Mouse (Mus musculus): ENCODE data around the gene Gpt2. TPM values are rescaled to one million over a fixed set of nuclear protein-coding genes. Genes with fewer than 3 reads are reported as not detected.

Gene Gpt2
- 1.4 and 1.5 TPM in 2 replicates for polyA plus RNA-seq (2012; rRNA removed)

DNA sequence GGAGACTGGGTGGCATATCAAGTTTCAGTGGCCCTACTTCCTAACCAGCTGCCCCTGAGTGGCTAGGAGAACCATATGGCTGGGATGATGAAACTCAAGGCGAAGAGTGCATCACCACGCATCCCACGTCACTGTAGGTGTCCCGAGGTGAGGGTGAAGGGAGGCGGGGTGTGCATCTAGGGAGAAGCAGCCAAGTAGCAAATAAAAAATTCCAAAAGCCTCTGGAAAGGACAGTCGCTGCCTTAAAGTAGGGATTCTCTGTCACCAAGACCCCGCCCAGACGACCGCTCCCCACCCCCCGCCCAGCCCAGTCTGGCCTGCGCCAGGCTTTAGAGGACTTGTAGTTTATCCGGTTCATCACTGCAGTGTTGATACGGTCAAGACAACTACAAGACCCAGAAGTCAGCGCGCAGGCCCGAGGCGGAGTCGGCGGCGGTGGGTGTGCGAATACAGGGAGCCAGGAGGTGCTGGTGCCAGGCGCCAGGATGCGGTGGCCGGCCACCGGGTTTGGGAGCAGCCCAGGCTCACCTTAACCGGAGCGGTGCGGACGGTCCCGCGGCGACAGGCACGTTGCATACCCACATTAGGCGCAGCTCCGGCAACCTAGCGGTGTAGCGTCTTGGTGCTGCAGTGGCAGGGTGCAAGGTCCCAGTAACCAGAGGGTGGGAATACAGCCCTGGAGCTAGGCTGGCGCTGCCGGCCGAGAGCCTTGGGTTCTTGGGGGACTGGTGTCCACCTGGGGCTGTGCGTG lies at the start of gene Gpt2:
TSS of gene Gpt2 (plus strand) at position 452 of the 751 bp plus-strand sequence.
- DNase-seq (ENCODE audit: low read depth in 1 of 2, low spot score in 2 of 2): peak; percentile 50 to 87
- under 1% methylated on average over 41 of the region's 41 CpGs for WGBS
- H3K4me1 ChIP-seq (ENCODE audit: control insufficient read depth, insufficient read depth, insufficient read length): peaks cover 6% of the 10 kb centered on the region
- TF ChIP-seq CTCF (IDR thresholded peaks at IDR 0.05; ENCODE audit: extremely low read depth, insufficient read depth, insufficient read length, insufficient replicate concordance) (no peak), POLR2A (IDR thresholded peaks at IDR 0.05; ENCODE audit: low read depth, low read length) (no peak)
- H3K27me3 ChIP-seq (ENCODE audit: control insufficient read depth, insufficient read depth, low read length): no peaks in the 10 kb centered on the region
- H3K4me3 ChIP-seq (ENCODE audit: extremely low read depth, insufficient read depth, insufficient read length): peak within 1 kb of the TSS; percentile 87
- H3K27ac ChIP-seq (ENCODE audit: insufficient read depth, low read length): no peak within 1 kb of the TSS
- no peaks in the 10 kb centered on the region for H3K36me3 ChIP-seq (ENCODE audit: control insufficient read depth, insufficient read depth, low read length)

GRCm38 (mm10) chr8:85444092-85444491 lies 48.3 kb upstream of the Gpt2 start:
- Histone ChIP-seq H3K4me3 (ENCODE audit: extremely low read depth, insufficient read depth, insufficient read length) (no peak overlapping the region), H3K27ac (ENCODE audit: insufficient read depth, low read length) (no peak overlapping the region), H3K27me3 (ENCODE audit: control insufficient read depth, insufficient read depth, low read length) (no peaks in the 10 kb centered on the region), H3K36me3 (ENCODE audit: control insufficient read depth, insufficient read depth, low read length) (no peaks in the 10 kb centered on the region), H3K4me1 (ENCODE audit: control insufficient read depth, insufficient read depth, insufficient read length) (no peaks in the 10 kb centered on the region)
- TF ChIP-seq POLR2A (IDR thresholded peaks at IDR 0.05; ENCODE audit: low read depth, low read length) (no peak), CTCF (IDR thresholded peaks at IDR 0.05; ENCODE audit: extremely low read depth, insufficient read depth, insufficient read length, insufficient replicate concordance) (no peak)
- no peak for DNase-seq (ENCODE audit: low read depth in 1 of 2, low spot score in 2 of 2)

DNA sequence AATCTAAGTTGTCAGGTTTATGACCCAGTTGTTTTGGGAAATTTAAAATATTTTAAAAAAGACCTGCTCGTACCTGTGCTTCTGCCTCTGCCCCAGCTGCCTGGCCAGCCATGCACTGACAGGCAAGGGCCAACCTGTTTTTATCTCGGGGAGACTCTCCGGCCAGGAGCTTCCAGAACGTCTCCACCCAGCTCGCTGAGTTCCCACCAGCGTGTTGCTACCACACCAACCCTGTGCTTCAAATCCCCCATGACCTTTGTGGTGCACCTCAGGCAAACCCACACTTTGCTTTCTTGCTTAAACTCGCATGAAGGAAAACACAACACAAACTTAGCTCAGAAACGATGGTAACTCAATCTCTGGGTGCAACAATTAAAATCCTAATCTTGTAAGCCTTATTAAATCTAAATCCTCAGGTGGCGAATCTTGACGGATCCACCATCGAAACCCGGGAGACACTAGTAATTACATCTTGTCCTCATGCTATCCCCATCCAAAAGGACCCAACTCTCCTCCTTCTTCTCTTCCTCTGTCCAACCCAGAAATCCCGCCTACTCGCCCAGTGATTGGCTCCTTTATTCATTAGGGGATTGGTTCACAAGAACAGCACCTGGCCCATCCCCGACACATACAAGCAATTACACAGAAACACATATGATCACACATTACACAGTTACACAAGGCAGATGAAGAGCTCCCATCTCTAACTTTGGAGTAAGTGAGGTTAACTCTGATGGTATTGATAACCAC lies 46.3 kb upstream of the Gpt2 start:
- 76% methylated on average over 15 of the region's 15 CpGs for WGBS
- no peak overlapping the region for H3K27ac ChIP-seq (ENCODE audit: insufficient read depth, low read length)
- no peak for DNase-seq (ENCODE audit: low read depth in 1 of 2, low spot score in 2 of 2)
- no peaks in the 10 kb centered on the region for H3K27me3 ChIP-seq (ENCODE audit: control insufficient read depth, insufficient read depth, low read length)
- no peak for TF ChIP-seq CTCF (IDR thresholded peaks at IDR 0.05; ENCODE audit: extremely low read depth, insufficient read depth, insufficient read length, insufficient replicate concordance)
- TF ChIP-seq POLR2A (IDR thresholded peaks at IDR 0.05; ENCODE audit: low read depth, low read length): no peak
- H3K4me3 ChIP-seq (ENCODE audit: extremely low read depth, insufficient read depth, insufficient read length): no peak overlapping the region
- H3K4me1 ChIP-seq (ENCODE audit: control insufficient read depth, insufficient read depth, insufficient read length): no peaks in the 10 kb centered on the region
- H3K36me3 ChIP-seq (ENCODE audit: control insufficient read depth, insufficient read depth, low read length): no peaks in the 10 kb centered on the region

- Histone ChIP-seq H3K4me1 (ENCODE audit: control insufficient read depth, insufficient read depth, insufficient read length) (no peaks in the 10 kb centered on the region), H3K27ac (ENCODE audit: insufficient read depth, low read length) (no peak overlapping the region), H3K4me3 (ENCODE audit: extremely low read depth, insufficient read depth, insufficient read length) (no peak overlapping the region), H3K36me3 (ENCODE audit: control insufficient read depth, insufficient read depth, low read length) (no peaks in the 10 kb centered on the region), H3K27me3 (ENCODE audit: control insufficient read depth, insufficient read depth, low read length) (no peaks in the 10 kb centered on the region)
- TF ChIP-seq CTCF (IDR thresholded peaks at IDR 0.05; ENCODE audit: extremely low read depth, insufficient read depth, insufficient read length, insufficient replicate concordance) (no peak), POLR2A (IDR thresholded peaks at IDR 0.05; ENCODE audit: low read depth, low read length) (no peak)
- WGBS: 45% methylated on average over 3 of the region's 3 CpGs
- DNase-seq (ENCODE audit: low read depth in 1 of 2, low spot score in 2 of 2): no peak
Observed at GRCm38 (mm10) chr8:85450335-85450734, 42.0 kb upstream of the Gpt2 start.

- no peak overlapping the region for H3K27ac ChIP-seq (ENCODE audit: insufficient read depth, low read length)
- H3K4me3 ChIP-seq (ENCODE audit: extremely low read depth, insufficient read depth, insufficient read length): no peak overlapping the region
- 19% methylated on average over 14 of the region's 14 CpGs for WGBS
Observed at GRCm38 (mm10) chr8:85452328-85452727, 40.0 kb upstream of the Gpt2 start.

GRCm38 (mm10) chr8:85453256-85453655 lies 39.1 kb upstream of the Gpt2 start:
- Histone ChIP-seq H3K27ac (ENCODE audit: insufficient read depth, low read length) (no peak overlapping the region), H3K4me1 (ENCODE audit: control insufficient read depth, insufficient read depth, insufficient read length) (no peaks in the 10 kb centered on the region), H3K27me3 (ENCODE audit: control insufficient read depth, insufficient read depth, low read length) (no peaks in the 10 kb centered on the region), H3K4me3 (ENCODE audit: extremely low read depth, insufficient read depth, insufficient read length) (no peak overlapping the region), H3K36me3 (ENCODE audit: control insufficient read depth, insufficient read depth, low read length) (no peaks in the 10 kb centered on the region)
- no peak for DNase-seq (ENCODE audit: low read depth in 1 of 2, low spot score in 2 of 2)
- no peak for TF ChIP-seq POLR2A (IDR thresholded peaks at IDR 0.05; ENCODE audit: low read depth, low read length)
- no peak for TF ChIP-seq CTCF (IDR thresholded peaks at IDR 0.05; ENCODE audit: extremely low read depth, insufficient read depth, insufficient read length, insufficient replicate concordance)
- WGBS: 93% methylated on average over 2 of the region's 2 CpGs

More at GRCm38 (mm10) chr8:85452328-85452727, 40.0 kb upstream of the Gpt2 start:
- Histone ChIP-seq H3K4me1 (ENCODE audit: control insufficient read depth, insufficient read depth, insufficient read length) (no peaks in the 10 kb centered on the region), H3K36me3 (ENCODE audit: control insufficient read depth, insufficient read depth, low read length) (no peaks in the 10 kb centered on the region), H3K27me3 (ENCODE audit: control insufficient read depth, insufficient read depth, low read length) (no peaks in the 10 kb centered on the region)
- no peak for TF ChIP-seq CTCF (IDR thresholded peaks at IDR 0.05; ENCODE audit: extremely low read depth, insufficient read depth, insufficient read length, insufficient replicate concordance)
- TF ChIP-seq POLR2A (IDR thresholded peaks at IDR 0.05; ENCODE audit: low read depth, low read length): no peak
- no peak for DNase-seq (ENCODE audit: low read depth in 1 of 2, low spot score in 2 of 2)
